27 mouse cellular contexts compared by ENCODE assay signal in the genomic region with DNA sequence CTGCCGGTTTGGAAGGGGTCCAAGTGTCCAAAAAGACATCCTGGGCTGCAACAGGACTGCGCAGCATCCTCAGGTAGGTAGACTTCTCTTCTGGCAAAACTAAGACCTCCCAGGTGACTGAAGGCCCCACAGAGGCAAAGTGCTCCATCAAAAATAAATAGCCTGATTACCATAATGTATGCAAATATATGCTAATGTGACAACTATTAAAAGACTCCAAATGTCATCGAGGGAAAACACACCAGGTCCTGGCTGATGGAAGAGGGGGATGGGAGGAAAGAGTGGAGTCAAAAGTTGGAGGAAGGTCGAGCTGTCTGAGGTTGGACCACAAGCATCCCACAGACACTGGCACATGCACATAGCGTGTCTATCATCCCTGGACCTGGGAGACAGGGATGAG. TPM values are rescaled to one million over a fixed set of nuclear protein-coding genes. Genes with fewer than 3 reads are reported as not detected.
DNase-seq lines count a peak whose midpoint lies in the region; ATAC-seq lines count a peak whose summit lies in the region.
"Had no signal": no experiment of that assay in that cellular context is flagged by ENCODE, and none has a peak within 500 bp of the region (broad histone marks: within the 10 kb centered on the region; RNA-seq: fewer than 3 reads in every experiment).

No protein-coding gene starts in this region.

- 43% methylated on average over 5 of the region's 5 CpGs for WGBS in forebrain, embryonic 14.5 days
- WGBS in forebrain, embryonic 11.5 days = 73% methylated on average over 5 of the region's 5 CpGs
- WGBS in midbrain, embryonic 13.5 days = 66% methylated on average over 5 of the region's 5 CpGs
- WGBS in midbrain, embryonic 15.5 days = 65% methylated on average over 5 of the region's 5 CpGs
- 56% methylated on average over 5 of the region's 5 CpGs for WGBS in neural tube, embryonic 13.5 days
- WGBS in neural tube, embryonic 15.5 days = 52% methylated on average over 5 of the region's 5 CpGs
- WGBS in forebrain, embryonic 16.5 days = 44% methylated on average over 5 of the region's 5 CpGs
- WGBS in liver, embryonic 11.5 days = 70% methylated on average over 5 of the region's 5 CpGs

- no peak overlapping the region for H3K4me2 ChIP-seq in forebrain, embryonic 14.5 days (ENCODE audit: low read length)
- no peak overlapping the region for H3K4me2 ChIP-seq in forebrain, embryonic 11.5 days (ENCODE audit: low read depth, low read length, severe bottlenecking)
- H3K4me2 ChIP-seq in midbrain, embryonic 13.5 days (replicated peaks) = no peak overlapping the region
- H3K4me2 ChIP-seq in midbrain, embryonic 15.5 days = no peak overlapping the region
- no peak overlapping the region for H3K4me2 ChIP-seq in neural tube, embryonic 13.5 days
- H3K4me2 ChIP-seq in neural tube, embryonic 15.5 days = no peak overlapping the region
- no peak overlapping the region for H3K4me2 ChIP-seq in forebrain, embryonic 16.5 days (ENCODE audit: low read length)
- H3K4me2 ChIP-seq in liver, embryonic 11.5 days = no peak overlapping the region
- H3K4me2 ChIP-seq: heart, embryonic 12.5 days; heart, embryonic 15.5 days; hindbrain, embryonic 13.5 days had no signal

- peak; percentile 69 for DNase-seq in forebrain, embryonic 14.5 days (ENCODE audit: low spot score)
- DNase-seq in forebrain, embryonic 11.5 days (ENCODE audit: low spot score) = no peak
- DNase-seq in liver, embryonic 11.5 days (ENCODE audit: low spot score) = no peak
- DNase-seq: adrenal gland, adult 2 months; adrenal gland, postnatal 14 days; cerebellum, adult 18-20 months; cerebellum, adult 9-10 months; cerebellum, postnatal 14 days; gastrocnemius, postnatal 25 days; heart, adult 18-20 months; heart, postnatal 10 days; heart, postnatal 36 days had no signal

- H3K9me3 ChIP-seq in forebrain, embryonic 14.5 days (replicated peaks; ENCODE audit: control insufficient read depth, low read length) = 0 out of 2 replicates have a peak, but pooled peaks cover 3% of the 10 kb centered on the region
- peaks cover 8% of the 10 kb centered on the region for H3K9me3 ChIP-seq in forebrain, embryonic 11.5 days (ENCODE audit: control insufficient read depth, low read length)
- H3K9me3 ChIP-seq in midbrain, embryonic 13.5 days = peaks cover 13% of the 10 kb centered on the region
- H3K9me3 ChIP-seq in midbrain, embryonic 15.5 days = peaks cover 4% of the 10 kb centered on the region; the same call in 1 of the 2 replicates
- peaks cover 8% of the 10 kb centered on the region for H3K9me3 ChIP-seq in neural tube, embryonic 13.5 days
- 0 out of 2 replicates have a peak, but pooled peaks cover 5% of the 10 kb centered on the region for H3K9me3 ChIP-seq in neural tube, embryonic 15.5 days (replicated peaks)
- H3K9me3 ChIP-seq in forebrain, embryonic 16.5 days (ENCODE audit: control insufficient read depth, low read length) = peaks cover 2% of the 10 kb centered on the region
- peaks cover 9% of the 10 kb centered on the region for H3K9me3 ChIP-seq in liver, embryonic 11.5 days (ENCODE audit: control insufficient read depth, low read length)

- no peaks in the 10 kb centered on the region for H3K36me3 ChIP-seq in forebrain, embryonic 14.5 days (ENCODE audit: control insufficient read depth, insufficient read depth, low read length)
- H3K36me3 ChIP-seq in forebrain, embryonic 11.5 days (ENCODE audit: control insufficient read depth, insufficient read depth, low read length) = no peaks in the 10 kb centered on the region
- H3K36me3 ChIP-seq in midbrain, embryonic 13.5 days = no peaks in the 10 kb centered on the region
- no peaks in the 10 kb centered on the region for H3K36me3 ChIP-seq in midbrain, embryonic 15.5 days (replicated peaks)
- H3K36me3 ChIP-seq in neural tube, embryonic 13.5 days = no peaks in the 10 kb centered on the region
- no peaks in the 10 kb centered on the region for H3K36me3 ChIP-seq in neural tube, embryonic 15.5 days
- H3K36me3 ChIP-seq in forebrain, embryonic 16.5 days (ENCODE audit: control insufficient read depth, insufficient read depth) = no peaks in the 10 kb centered on the region
- H3K36me3 ChIP-seq in liver, embryonic 11.5 days (ENCODE audit: control insufficient read depth, insufficient read depth, low read length) = no peaks in the 10 kb centered on the region
- H3K36me3 ChIP-seq: heart, embryonic 15.5 days; hindbrain, embryonic 13.5 days had no signal

- no peak overlapping the region for H3K4me3 ChIP-seq in forebrain, embryonic 14.5 days (ENCODE audit: low read depth, low read length)
- H3K4me3 ChIP-seq in forebrain, embryonic 11.5 days (ENCODE audit: low read depth, low read length) = no peak overlapping the region
- no peak overlapping the region for H3K4me3 ChIP-seq in midbrain, embryonic 13.5 days (replicated peaks)
- no peak overlapping the region for H3K4me3 ChIP-seq in midbrain, embryonic 15.5 days
- no peak overlapping the region for H3K4me3 ChIP-seq in neural tube, embryonic 13.5 days
- no peak overlapping the region for H3K4me3 ChIP-seq in neural tube, embryonic 15.5 days (replicated peaks)
- H3K4me3 ChIP-seq in forebrain, embryonic 16.5 days (replicated peaks; ENCODE audit: low read length) = no peak overlapping the region
- H3K4me3 ChIP-seq in liver, embryonic 11.5 days (ENCODE audit: low read depth, low read length) = no peak overlapping the region
- H3K4me3 ChIP-seq: heart, embryonic 12.5 days; heart, embryonic 15.5 days; hindbrain, embryonic 13.5 days had no signal

- peak; percentile 37 for ATAC-seq in forebrain, embryonic 14.5 days
- ATAC-seq in forebrain, embryonic 11.5 days (replicated peaks; ENCODE audit: low FRiP score) = no peak
- 0 out of 2 replicates have a peak, but pooled peaks have one; percentile 21 for ATAC-seq in midbrain, embryonic 13.5 days
- no peak for ATAC-seq in midbrain, embryonic 15.5 days (replicated peaks)
- no peak for ATAC-seq in neural tube, embryonic 13.5 days (ENCODE audit: low read depth)
- no peak for ATAC-seq in neural tube, embryonic 15.5 days (ENCODE audit: low FRiP score)
- ATAC-seq in forebrain, embryonic 16.5 days = peak; percentile 18; the same call in 1 of the 2 replicates
- no peak for ATAC-seq in liver, embryonic 11.5 days (replicated peaks; ENCODE audit: low FRiP score)
- ATAC-seq: CD4-positive, CD25-positive, alpha-beta regulatory T cell, adult 4 months; hindbrain, embryonic 16.5 days; inflammation-experienced regulatory T-cells, adult 6 months; intestine, embryonic 16.5 days had no signal

- no peak overlapping the region for H3K9ac ChIP-seq in forebrain, embryonic 14.5 days (ENCODE audit: low read length)
- H3K9ac ChIP-seq in forebrain, embryonic 11.5 days (ENCODE audit: low read length) = no peak overlapping the region
- no peak overlapping the region for H3K9ac ChIP-seq in midbrain, embryonic 13.5 days (replicated peaks)
- no peak overlapping the region for H3K9ac ChIP-seq in midbrain, embryonic 15.5 days
- H3K9ac ChIP-seq in neural tube, embryonic 13.5 days = no peak overlapping the region
- H3K9ac ChIP-seq in neural tube, embryonic 15.5 days (replicated peaks) = no peak overlapping the region
- H3K9ac ChIP-seq in forebrain, embryonic 16.5 days (replicated peaks; ENCODE audit: low read depth, low read length) = no peak overlapping the region
- H3K9ac ChIP-seq in liver, embryonic 11.5 days (ENCODE audit: low read depth, low read length) = no peak overlapping the region
- H3K9ac ChIP-seq: heart, embryonic 12.5 days; heart, embryonic 15.5 days; hindbrain, embryonic 13.5 days had no signal

- H3K4me1 ChIP-seq in forebrain, embryonic 14.5 days (ENCODE audit: control insufficient read depth, insufficient read depth, low read length) = peaks cover 24% of the 10 kb centered on the region
- H3K4me1 ChIP-seq in forebrain, embryonic 11.5 days (replicated peaks; ENCODE audit: control insufficient read depth, insufficient read depth, low read length) = 0 out of 2 replicates have a peak, but pooled peaks cover 2% of the 10 kb centered on the region
- H3K4me1 ChIP-seq in midbrain, embryonic 13.5 days (replicated peaks) = peaks cover 24% of the 10 kb centered on the region
- peaks cover 8% of the 10 kb centered on the region for H3K4me1 ChIP-seq in midbrain, embryonic 15.5 days
- peaks cover 34% of the 10 kb centered on the region for H3K4me1 ChIP-seq in neural tube, embryonic 13.5 days (replicated peaks)
- H3K4me1 ChIP-seq in neural tube, embryonic 15.5 days = peaks cover 23% of the 10 kb centered on the region
- peaks cover 38% of the 10 kb centered on the region for H3K4me1 ChIP-seq in forebrain, embryonic 16.5 days (replicated peaks; ENCODE audit: control insufficient read depth, insufficient read depth, low read length)
- no peaks in the 10 kb centered on the region for H3K4me1 ChIP-seq in liver, embryonic 11.5 days (replicated peaks; ENCODE audit: control insufficient read depth, insufficient read depth, low read length)
- H3K4me1 ChIP-seq: heart, embryonic 12.5 days; heart, embryonic 15.5 days had no signal

- H3K27ac ChIP-seq in forebrain, embryonic 14.5 days (ENCODE audit: low read depth, low read length) = peak overlapping the region; percentile 9; the same call in 1 of the 2 replicates
- no peak overlapping the region for H3K27ac ChIP-seq in forebrain, embryonic 11.5 days (ENCODE audit: low read depth, low read length)
- H3K27ac ChIP-seq in midbrain, embryonic 13.5 days = no peak overlapping the region
- H3K27ac ChIP-seq in midbrain, embryonic 15.5 days = no peak overlapping the region
- 0 out of 2 replicates have a peak overlapping the region, but pooled peaks have one; percentile 13 for H3K27ac ChIP-seq in neural tube, embryonic 13.5 days (replicated peaks)
- H3K27ac ChIP-seq in neural tube, embryonic 15.5 days (replicated peaks) = no peak overlapping the region
- H3K27ac ChIP-seq in forebrain, embryonic 16.5 days (ENCODE audit: low read length) = no peak overlapping the region
- no peak overlapping the region for H3K27ac ChIP-seq in liver, embryonic 11.5 days (ENCODE audit: low read depth, low read length)
- H3K27ac ChIP-seq: heart, embryonic 15.5 days; hindbrain, embryonic 13.5 days had no signal

- no peaks in the 10 kb centered on the region for H3K27me3 ChIP-seq in forebrain, embryonic 14.5 days (replicated peaks; ENCODE audit: control insufficient read depth, insufficient read depth, low read length)
- no peaks in the 10 kb centered on the region for H3K27me3 ChIP-seq in forebrain, embryonic 11.5 days (ENCODE audit: control insufficient read depth, insufficient read depth, low read length)
- no peaks in the 10 kb centered on the region for H3K27me3 ChIP-seq in midbrain, embryonic 13.5 days
- no peaks in the 10 kb centered on the region for H3K27me3 ChIP-seq in midbrain, embryonic 15.5 days (replicated peaks)
- no peaks in the 10 kb centered on the region for H3K27me3 ChIP-seq in neural tube, embryonic 13.5 days
- H3K27me3 ChIP-seq in neural tube, embryonic 15.5 days (replicated peaks) = no peaks in the 10 kb centered on the region
- H3K27me3 ChIP-seq in forebrain, embryonic 16.5 days (replicated peaks; ENCODE audit: control insufficient read depth, insufficient read depth, low read length) = no peaks in the 10 kb centered on the region
- no peaks in the 10 kb centered on the region for H3K27me3 ChIP-seq in liver, embryonic 11.5 days (replicated peaks; ENCODE audit: control insufficient read depth, insufficient read depth, low read length)
- H3K27me3 ChIP-seq: heart, embryonic 12.5 days; heart, embryonic 15.5 days; hindbrain, embryonic 13.5 days had no signal

RNA-seq across cellular contexts. Expression of a gene that starts 13.0 kb away (rescaled TPM):
- 0.14 TPM in 1 of 2 replicates, not detected in the other for polyA plus RNA-seq in forebrain, embryonic 14.5 days (2014; fragmentation: Nextera tagmentation; extraction: Ambion mirVana)
- polyA plus RNA-seq in forebrain, embryonic 11.5 days (2014; fragmentation: Nextera tagmentation; extraction: Ambion mirVana) = not detected in 2 replicates
- 0.17 TPM in 1 of 2 replicates, not detected in the other for polyA plus RNA-seq in midbrain, embryonic 13.5 days (2015; fragmentation: Nextera tagmentation; extraction: Ambion mirVana)
- not detected in 2 replicates for polyA plus RNA-seq in midbrain, embryonic 15.5 days (2015; fragmentation: Nextera tagmentation; extraction: Ambion mirVana)
- polyA plus RNA-seq in neural tube, embryonic 13.5 days (2015; fragmentation: Nextera tagmentation; extraction: Ambion mirVana) = not detected in 2 replicates
- polyA plus RNA-seq in neural tube, embryonic 15.5 days (2015; fragmentation: Nextera tagmentation; extraction: Ambion mirVana) = not detected in 2 replicates
- 0.21 TPM in 1 of 2 replicates, not detected in the other for polyA plus RNA-seq in forebrain, embryonic 16.5 days (2015; fragmentation: Nextera tagmentation; extraction: Ambion mirVana)
- not detected in 2 replicates for polyA plus RNA-seq in liver, embryonic 11.5 days (2014; fragmentation: Nextera tagmentation; extraction: Ambion mirVana)
- polyA plus RNA-seq: adrenal gland, adult 2 months; C2C12; CD4-positive, CD25-positive, alpha-beta regulatory T cell, adult 4 months; embryonic facial prominence, embryonic 11.5 days; embryonic facial prominence, embryonic 14.5 days; heart, embryonic 12.5 days; heart, embryonic 15.5 days; hindbrain, embryonic 13.5 days; hindbrain, embryonic 16.5 days; inflammation-experienced regulatory T-cells, adult 6 months; intestine, embryonic 16.5 days had no signal

RNA-seq across cellular contexts. Expression of a gene that starts 22.9 kb away (rescaled TPM):
- 248 and 319 TPM in 2 replicates for polyA plus RNA-seq in forebrain, embryonic 14.5 days (2014; fragmentation: Nextera tagmentation; extraction: Ambion mirVana)
- 210 and 218 TPM in 2 replicates for polyA plus RNA-seq in forebrain, embryonic 11.5 days (2014; fragmentation: Nextera tagmentation; extraction: Ambion mirVana)
- polyA plus RNA-seq in midbrain, embryonic 13.5 days (2015; fragmentation: Nextera tagmentation; extraction: Ambion mirVana) = 278 and 317 TPM in 2 replicates
- 339 and 349 TPM in 2 replicates for polyA plus RNA-seq in midbrain, embryonic 15.5 days (2015; fragmentation: Nextera tagmentation; extraction: Ambion mirVana)
- 251 and 260 TPM in 2 replicates for polyA plus RNA-seq in neural tube, embryonic 13.5 days (2015; fragmentation: Nextera tagmentation; extraction: Ambion mirVana)
- polyA plus RNA-seq in neural tube, embryonic 15.5 days (2015; fragmentation: Nextera tagmentation; extraction: Ambion mirVana) = 206 and 247 TPM in 2 replicates
- 359 and 391 TPM in 2 replicates for polyA plus RNA-seq in forebrain, embryonic 16.5 days (2015; fragmentation: Nextera tagmentation; extraction: Ambion mirVana)
- polyA plus RNA-seq in liver, embryonic 11.5 days (2014; fragmentation: Nextera tagmentation; extraction: Ambion mirVana) = 33.4 and 39.8 TPM in 2 replicates

RNA-seq across cellular contexts. Expression of a gene that starts 55.0 kb away (rescaled TPM):
- polyA plus RNA-seq in forebrain, embryonic 14.5 days (2014; fragmentation: Nextera tagmentation; extraction: Ambion mirVana) = 0.36 and 0.57 TPM in 2 replicates
- polyA plus RNA-seq in forebrain, embryonic 11.5 days (2014; fragmentation: Nextera tagmentation; extraction: Ambion mirVana) = 1.1 and 1.3 TPM in 2 replicates
- 0.90 and 1.3 TPM in 2 replicates for polyA plus RNA-seq in midbrain, embryonic 13.5 days (2015; fragmentation: Nextera tagmentation; extraction: Ambion mirVana)
- polyA plus RNA-seq in midbrain, embryonic 15.5 days (2015; fragmentation: Nextera tagmentation; extraction: Ambion mirVana) = 1.4 and 2.0 TPM in 2 replicates
- polyA plus RNA-seq in neural tube, embryonic 13.5 days (2015; fragmentation: Nextera tagmentation; extraction: Ambion mirVana) = 1.0 and 1.7 TPM in 2 replicates
- polyA plus RNA-seq in neural tube, embryonic 15.5 days (2015; fragmentation: Nextera tagmentation; extraction: Ambion mirVana) = 0.95 and 1.4 TPM in 2 replicates
- polyA plus RNA-seq in forebrain, embryonic 16.5 days (2015; fragmentation: Nextera tagmentation; extraction: Ambion mirVana) = 0.51 and 0.92 TPM in 2 replicates
- 0.44 and 0.70 TPM in 2 replicates for polyA plus RNA-seq in liver, embryonic 11.5 days (2014; fragmentation: Nextera tagmentation; extraction: Ambion mirVana)

Comparison
In these comparisons a context has a peak if more than half of its experiments do, and no peak if none do; other contexts are left out.
1. ATAC-seq: peak in forebrain, embryonic 14.5 days (single experiment), midbrain, embryonic 13.5 days (single experiment) and forebrain, embryonic 16.5 days (single experiment); none in forebrain, embryonic 11.5 days (single experiment), midbrain, embryonic 15.5 days (single experiment), neural tube, embryonic 13.5 days (single experiment), neural tube, embryonic 15.5 days (single experiment) and liver, embryonic 11.5 days (single experiment).
2. H3K27ac ChIP-seq: peak in forebrain, embryonic 14.5 days (single experiment) and neural tube, embryonic 13.5 days (single experiment); none in forebrain, embryonic 11.5 days (single experiment), midbrain, embryonic 13.5 days (single experiment), midbrain, embryonic 15.5 days (single experiment), neural tube, embryonic 15.5 days (single experiment), forebrain, embryonic 16.5 days (single experiment) and liver, embryonic 11.5 days (single experiment).